Mouse (Mus musculus): Measurements from ENCODE around the gene Mad1l1. TPM values are rescaled to one million over a fixed set of nuclear protein-coding genes. Genes with fewer than 3 reads are reported as not detected.
"Not testable (repeated sequence)": the region's sequence is repeated elsewhere in the genome, so short reads cannot be mapped to it uniquely, and the experiment has no call there.

The Mad1l1 gene
- polyA plus RNA-seq, 1 experiment = 21.6 TPM

GRCm38 (mm10) chr5:140012286-140012967 lies 308.9 kb downstream of the Mad1l1 start:
- DNase-seq (ENCODE audit: low read depth) = no peak

- DNase-seq (ENCODE audit: low read depth) = no peak
Measured at GRCm38 (mm10) chr5:140010405-140010804, 310.9 kb downstream of the Mad1l1 start.

GRCm38 (mm10) chr5:140009083-140009655 lies 312.2 kb downstream of the Mad1l1 start:
- no peak for DNase-seq (ENCODE audit: low read depth)

GRCm38 (mm10) chr5:140008523-140008806 lies 312.9 kb downstream of the Mad1l1 start:
- no peak for DNase-seq (ENCODE audit: low read depth)

DNA sequence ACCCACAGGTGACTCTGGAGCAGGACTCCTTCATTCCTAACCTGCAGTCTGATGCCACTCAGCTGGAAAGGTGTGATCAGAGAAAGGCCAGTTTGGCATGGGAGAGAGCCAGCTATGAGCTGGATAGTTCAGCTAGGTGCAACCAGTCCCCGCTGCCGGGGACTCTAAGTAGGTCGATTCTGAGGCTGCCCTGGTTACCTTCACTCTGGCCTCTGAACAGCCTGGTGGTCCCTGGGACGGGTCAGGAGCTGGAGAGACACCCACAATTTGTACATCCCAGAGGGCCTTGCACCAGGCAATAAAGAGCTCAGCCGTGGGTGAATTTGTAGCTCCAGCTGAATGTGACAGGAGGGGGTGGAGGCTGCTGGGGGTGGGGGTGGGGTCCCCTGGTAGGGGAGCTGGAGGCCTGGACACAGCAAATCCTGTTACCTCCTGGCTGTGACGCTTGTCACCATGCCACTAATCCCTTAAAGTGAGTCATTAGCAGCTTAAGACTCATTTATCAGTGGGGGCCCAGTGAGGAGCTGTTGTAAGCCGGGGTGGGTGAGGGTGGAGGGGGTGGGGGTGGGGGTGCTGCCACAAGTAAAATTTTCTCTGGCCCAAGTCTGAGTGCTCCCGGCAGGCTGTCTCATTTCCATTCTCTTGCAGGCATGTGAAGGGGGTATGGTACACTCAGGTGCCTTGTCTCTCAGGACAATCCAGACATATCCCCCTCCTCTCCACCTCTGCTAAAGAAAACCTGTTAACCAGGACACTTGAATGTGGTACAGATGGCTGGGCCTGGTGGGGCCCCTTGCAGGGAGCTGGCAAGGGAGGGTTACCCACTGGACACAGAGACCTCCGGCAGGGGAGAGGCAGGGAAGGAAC lies 313.5 kb downstream of the Mad1l1 start:
- no peak for DNase-seq (ENCODE audit: low read depth)

GRCm38 (mm10) chr5:140006861-140007260 lies 314.5 kb downstream of the Mad1l1 start:
- DNase-seq (ENCODE audit: low read depth) = no peak

- no peak for DNase-seq (ENCODE audit: low read depth)
Measured at GRCm38 (mm10) chr5:140002541-140002940, 318.8 kb downstream of the Mad1l1 start.

- no peak for DNase-seq (ENCODE audit: low read depth)
Measured at GRCm38 (mm10) chr5:139998916-139999315, 322.4 kb downstream of the Mad1l1 start.

- not testable (repeated sequence) for DNase-seq (ENCODE audit: low read depth)
Measured at GRCm38 (mm10) chr5:139998321-139998720, 323.0 kb downstream of the Mad1l1 start.

DNA sequence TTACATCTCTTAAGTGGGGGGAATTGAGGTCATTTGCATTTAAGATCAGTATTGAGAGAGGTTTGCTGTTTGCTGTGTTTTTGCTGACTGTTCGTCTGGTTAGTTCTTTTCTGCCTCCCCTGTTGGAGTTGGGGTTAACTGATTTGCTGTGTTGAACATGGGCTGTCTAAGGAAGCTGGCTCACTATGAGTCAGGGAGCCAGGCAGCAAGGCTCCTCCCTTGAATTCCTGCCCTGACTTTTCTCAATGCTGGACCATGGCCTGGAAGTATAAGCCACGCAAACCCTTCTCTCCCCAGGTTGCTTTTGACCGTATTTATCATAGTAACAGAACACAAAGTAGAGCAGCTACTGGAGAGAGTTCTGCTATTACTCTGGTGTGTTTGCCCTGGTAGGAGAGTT lies 329.8 kb downstream of the Mad1l1 start:
- no peak for DNase-seq (ENCODE audit: low read depth)

- no peak for DNase-seq (ENCODE audit: low read depth)
Measured at GRCm38 (mm10) chr5:139985073-139985746, 336.1 kb downstream of the Mad1l1 start.

DNA sequence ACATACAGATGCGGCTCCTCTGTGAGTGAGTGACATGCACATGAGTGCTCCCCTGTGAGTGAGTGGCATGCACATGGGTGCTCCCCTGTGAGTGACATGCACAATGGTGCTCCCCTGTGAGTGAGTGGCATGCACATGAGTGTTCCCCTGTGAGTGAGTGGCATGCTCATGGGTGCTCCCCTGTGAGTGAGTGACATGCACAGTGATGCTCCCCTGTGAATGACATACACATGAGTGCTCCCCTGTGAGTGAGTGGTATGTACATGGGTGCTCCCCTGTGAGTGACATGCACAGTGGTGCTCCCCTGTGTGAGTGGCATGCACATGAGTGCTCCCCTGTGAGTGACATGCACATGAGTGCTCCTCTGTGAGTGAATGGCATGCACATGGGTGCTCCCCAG lies 339.4 kb downstream of the Mad1l1 start:
- DNase-seq (ENCODE audit: low read depth) = no peak

GRCm38 (mm10) chr5:139979371-139979770 lies 342.0 kb downstream of the Mad1l1 start:
- DNase-seq (ENCODE audit: low read depth) = no peak

DNA sequence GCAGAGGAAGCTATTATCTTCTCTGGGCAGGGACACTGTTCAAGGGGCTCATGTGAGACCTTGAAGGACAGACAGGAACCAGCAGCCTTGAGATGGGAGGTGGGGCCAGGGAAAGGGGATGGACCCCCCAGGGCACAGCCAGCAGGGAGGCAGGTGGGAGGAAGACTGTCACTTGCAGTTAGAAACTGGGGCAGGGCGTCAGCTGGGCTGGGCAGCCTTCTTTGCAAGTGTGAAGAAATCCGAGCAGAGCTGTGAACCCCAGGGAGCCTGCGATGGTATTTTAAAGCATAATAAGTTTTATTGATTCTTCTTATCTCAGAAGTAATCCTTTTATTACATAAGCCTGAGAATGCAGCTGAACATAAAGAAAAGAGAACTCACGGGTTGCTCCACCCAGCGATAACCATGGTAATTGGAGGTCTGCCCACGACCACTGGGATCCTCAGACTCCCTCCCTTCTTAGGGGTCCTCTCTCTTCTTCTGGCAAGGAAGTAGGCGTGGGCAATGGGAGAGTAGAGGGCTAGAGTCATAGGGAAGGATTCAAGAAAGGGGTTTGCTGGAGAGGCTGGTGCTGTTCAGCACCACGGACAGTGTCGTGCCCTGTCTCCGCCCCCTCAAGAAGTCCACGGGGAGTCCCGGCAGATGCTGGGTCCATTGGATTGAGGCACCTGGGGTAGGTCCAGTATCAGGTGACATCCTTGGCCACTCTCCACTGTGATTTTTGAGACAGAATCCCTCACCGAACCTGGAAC lies 342.7 kb downstream of the Mad1l1 start:
- DNase-seq (ENCODE audit: low read depth) = no peak

DNA sequence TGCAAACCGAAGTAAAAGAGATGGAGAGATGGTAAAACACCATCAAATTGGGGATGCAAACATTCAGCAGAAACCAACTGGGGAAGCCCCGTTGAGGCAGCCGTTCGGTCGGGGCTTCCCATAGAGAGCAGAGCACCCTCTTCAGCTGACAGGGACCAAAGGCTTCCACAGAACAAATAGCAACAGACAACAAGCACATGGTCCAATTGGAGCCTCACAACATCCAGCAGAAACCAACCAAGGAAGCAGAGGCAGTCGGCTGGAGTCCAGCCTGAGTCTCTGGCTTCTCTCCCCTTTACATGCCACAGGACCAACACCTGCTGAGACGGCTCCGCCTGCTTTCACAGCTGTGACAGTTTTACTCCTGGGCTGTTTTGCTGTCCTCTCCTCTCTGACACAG lies 343.9 kb downstream of the Mad1l1 start:
- DNase-seq (ENCODE audit: low read depth) = no peak

DNA sequence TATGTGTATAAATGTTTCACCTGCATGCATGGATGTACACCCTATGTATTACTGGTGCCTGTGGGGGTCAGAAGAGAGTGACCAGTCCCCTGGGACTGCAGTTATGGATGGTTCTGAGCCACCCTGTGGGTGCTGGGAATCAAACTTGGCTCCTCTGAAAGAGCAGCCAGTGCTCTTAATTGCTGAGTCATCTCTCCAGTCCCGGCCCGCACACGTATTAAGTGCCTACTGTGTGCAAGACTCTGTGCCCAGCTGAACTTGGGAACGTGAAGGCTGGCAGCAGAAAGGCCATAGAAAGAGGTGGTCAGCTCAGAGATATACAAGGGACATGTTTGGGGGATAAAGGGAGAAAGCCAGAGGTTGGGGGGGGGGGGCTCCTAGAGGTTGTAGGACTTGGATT lies 344.8 kb downstream of the Mad1l1 start:
- DNase-seq (ENCODE audit: low read depth) = no peak

DNA sequence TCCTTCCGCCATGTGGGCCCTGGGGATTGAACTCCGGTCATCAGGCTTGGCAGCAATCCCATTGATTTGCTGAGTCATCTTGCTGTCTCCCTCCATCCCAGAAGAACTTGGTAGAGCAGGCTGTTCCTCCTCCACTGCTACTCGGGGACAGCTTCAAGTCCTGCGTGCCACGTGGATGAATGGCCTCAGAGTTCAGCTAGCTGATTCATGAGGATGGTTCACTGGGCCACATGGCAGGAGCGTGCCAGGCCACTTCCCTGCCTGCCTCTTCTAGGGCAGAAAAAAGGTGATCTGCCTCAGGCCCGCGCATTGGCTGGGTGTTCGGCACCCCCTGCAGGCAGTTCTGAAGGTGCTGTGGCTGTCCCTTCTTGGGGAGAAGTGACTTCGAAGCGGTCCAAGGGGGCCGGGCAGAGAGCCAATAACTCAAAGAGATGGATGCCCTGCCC lies 351.1 kb downstream of the Mad1l1 start:
- DNase-seq (ENCODE audit: low read depth) = no peak

GRCm38 (mm10) chr5:139969151-139969948 lies 352.0 kb downstream of the Mad1l1 start:
- DNase-seq (ENCODE audit: low read depth) = no peak

GRCm38 (mm10) chr5:139965596-139965995 lies 355.8 kb downstream of the Mad1l1 start:
- no peak for DNase-seq (ENCODE audit: low read depth)

DNA sequence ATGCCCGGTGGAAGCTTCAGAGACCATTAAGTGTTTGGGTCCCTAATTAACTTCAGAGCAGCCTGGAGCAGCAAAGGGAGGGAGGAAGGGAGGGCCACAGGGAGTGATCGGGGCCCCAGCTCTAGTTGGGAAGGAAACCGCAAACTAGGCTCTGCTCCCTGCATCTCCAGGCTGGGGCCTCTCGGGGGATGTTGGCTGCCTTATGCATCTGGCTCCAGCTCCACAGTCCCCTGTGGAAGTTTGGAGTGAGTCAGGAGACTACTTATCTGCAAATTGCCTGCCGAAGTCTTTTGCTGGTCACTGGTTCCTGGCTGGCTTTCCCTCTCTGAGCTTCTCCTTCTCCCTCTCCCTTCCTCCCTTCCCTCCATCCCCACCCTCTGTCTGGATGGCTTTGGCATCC lies 357.0 kb downstream of the Mad1l1 start:
- DNase-seq (ENCODE audit: low read depth) = no peak

GRCm38 (mm10) chr5:139959741-139960140 lies 361.6 kb downstream of the Mad1l1 start:
- no peak for DNase-seq (ENCODE audit: low read depth)

Data from gonadal fat pad, adult 2 months (tissue).